Mouse (Mus musculus): ENCODE measurements at regions not wholly inside any gene's neighbourhood (a gene's known extent, or its start where the extent isn't known, plus 50 kb on each side); places are given as distances from the start of the nearest gene placed in this dataset.

DNA sequence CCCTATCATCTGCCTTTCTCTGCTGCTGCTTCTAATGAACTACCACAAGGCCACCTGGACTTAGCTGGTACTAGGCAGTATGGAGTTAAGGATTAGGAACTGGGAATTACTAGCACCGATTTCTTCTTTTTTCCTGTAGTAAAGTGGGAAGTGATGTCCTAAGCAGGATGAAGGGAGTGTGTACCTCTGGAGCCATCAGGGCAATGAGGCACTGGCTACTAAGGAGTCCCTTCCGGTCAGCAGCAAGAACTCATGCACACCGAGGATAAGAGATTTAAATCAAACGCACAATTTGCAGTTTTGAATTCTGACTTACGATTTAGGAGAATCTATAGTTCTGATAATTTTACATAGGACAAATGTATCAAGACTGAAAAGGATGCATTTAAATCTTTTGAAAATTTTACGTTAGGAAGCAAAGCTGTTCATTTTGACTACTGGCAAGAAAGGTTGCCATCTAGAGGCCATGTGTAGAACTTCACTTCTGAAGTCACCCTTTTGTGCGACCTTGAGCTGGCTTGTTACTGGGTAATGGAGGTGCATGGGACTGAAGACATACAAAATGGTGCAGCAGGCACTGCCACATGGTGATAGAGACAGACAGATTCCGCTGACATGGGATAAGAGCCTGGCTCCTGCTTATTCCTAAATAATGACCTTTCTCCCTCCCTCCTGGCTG lies 369.1 kb upstream of the Stxbp6 start:
- peak; percentile 84 for TF ChIP-seq CTCF (IDR thresholded peaks at IDR 0.05; ENCODE audit: low read depth)
- Histone ChIP-seq H3K36me3 (ENCODE audit: insufficient read depth) (no peaks in the 10 kb centered on the region), H3K27me3 (ENCODE audit: insufficient read depth, low read length) (no peaks in the 10 kb centered on the region), H3K9me3 (ENCODE audit: low read length) (no peaks in the 10 kb centered on the region), H3K9ac (no peak overlapping the region), H3K4me3 (ENCODE audit: low read depth, low read length) (no peak overlapping the region), H3K27ac (ENCODE audit: low read depth, low read length) (no peak overlapping the region), H3K4me2 (ENCODE audit: low read depth) (no peak overlapping the region), H3K4me1 (ENCODE audit: insufficient read depth) (no peaks in the 10 kb centered on the region)
- DNase-seq (peak; percentile 74), ATAC-seq (peak; percentile 92)
- 56% methylated on average over 8 of the region's 8 CpGs for WGBS

DNA sequence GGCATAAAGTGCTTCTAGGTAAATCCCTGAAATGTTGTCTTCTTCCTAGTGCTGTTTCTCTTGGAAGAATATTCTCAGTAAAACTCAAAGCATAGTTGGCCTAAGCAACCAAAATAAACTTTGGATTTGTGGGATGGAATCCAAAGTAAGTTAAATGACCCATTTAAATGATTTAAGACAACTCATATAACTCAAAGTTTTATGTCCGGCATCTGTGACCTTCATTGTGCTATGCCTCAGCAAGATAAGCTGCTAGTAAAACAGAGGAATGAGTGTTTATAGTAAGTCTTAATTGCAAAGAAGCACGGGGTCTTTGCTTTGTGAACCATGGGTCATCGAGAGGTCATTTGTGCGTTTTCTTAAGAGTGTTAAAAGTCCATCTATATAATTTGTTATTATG lies 368.0 kb upstream of the Stxbp6 start:
- Histone ChIP-seq H3K4me3 (ENCODE audit: low read depth, low read length) (no peak overlapping the region), H3K36me3 (ENCODE audit: insufficient read depth) (no peaks in the 10 kb centered on the region), H3K4me2 (ENCODE audit: low read depth) (no peak overlapping the region), H3K9me3 (ENCODE audit: low read length) (no peaks in the 10 kb centered on the region), H3K4me1 (ENCODE audit: insufficient read depth) (no peaks in the 10 kb centered on the region), H3K27me3 (ENCODE audit: insufficient read depth, low read length) (no peaks in the 10 kb centered on the region), H3K9ac (no peak overlapping the region), H3K27ac (ENCODE audit: low read depth, low read length) (no peak overlapping the region)
- no peak for DNase-seq
- TF ChIP-seq CTCF (IDR thresholded peaks at IDR 0.05; ENCODE audit: low read depth), result no peak
- no peak for ATAC-seq
- WGBS, result 37% methylated on average over 4 of the region's 4 CpGs

DNA sequence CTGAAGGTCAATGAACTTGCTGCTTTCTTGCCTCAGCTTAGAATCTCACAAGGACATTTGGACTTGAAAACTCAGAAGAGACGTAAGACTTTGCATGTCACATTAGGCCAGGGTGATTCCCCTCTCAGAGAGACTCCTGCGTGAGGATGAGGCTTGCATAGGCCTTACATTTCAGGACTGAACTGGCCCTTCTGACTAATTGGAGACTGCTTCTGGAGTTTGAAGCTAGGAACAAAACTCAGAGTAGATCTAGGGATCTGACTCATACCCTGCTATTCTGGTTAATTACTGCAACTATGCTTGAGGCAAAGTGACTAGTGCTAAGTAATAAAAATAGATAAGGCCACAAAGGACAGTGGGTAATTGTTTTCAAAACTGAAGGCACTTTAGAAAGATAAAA lies 365.2 kb upstream of the Stxbp6 start:
- Histone ChIP-seq H3K36me3 (ENCODE audit: insufficient read depth) (no peaks in the 10 kb centered on the region), H3K27ac (ENCODE audit: low read depth, low read length) (no peak overlapping the region), H3K9me3 (ENCODE audit: low read length) (no peaks in the 10 kb centered on the region), H3K9ac (no peak overlapping the region), H3K4me2 (ENCODE audit: low read depth) (no peak overlapping the region), H3K27me3 (ENCODE audit: insufficient read depth, low read length) (no peaks in the 10 kb centered on the region), H3K4me3 (ENCODE audit: low read depth, low read length) (no peak overlapping the region), H3K4me1 (ENCODE audit: insufficient read depth) (no peaks in the 10 kb centered on the region)
- DNase-seq (no peak), ATAC-seq (no peak)
- 88% methylated on average over 2 of the region's 2 CpGs for WGBS
- TF ChIP-seq CTCF (IDR thresholded peaks at IDR 0.05; ENCODE audit: low read depth), result no peak

DNA sequence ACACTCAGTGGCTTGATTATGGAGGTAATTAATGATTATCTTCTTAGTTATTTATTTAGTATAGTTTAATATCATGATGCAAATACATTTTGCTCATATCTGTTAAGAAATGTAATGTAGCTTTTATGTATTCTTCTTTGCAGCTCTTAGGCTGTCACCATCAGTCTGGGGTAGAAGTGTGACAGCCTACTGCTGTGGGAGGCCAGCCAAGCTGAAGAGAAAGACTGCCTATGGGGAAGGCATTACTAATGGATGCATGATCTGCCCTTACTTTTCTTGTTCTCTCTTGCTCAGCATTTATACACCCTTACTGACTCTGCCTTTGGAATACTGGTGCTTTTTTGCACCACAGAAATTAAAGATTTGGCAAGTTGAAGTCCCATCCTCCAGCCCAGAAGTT lies 362.8 kb upstream of the Stxbp6 start:
- Histone ChIP-seq H3K27me3 (ENCODE audit: insufficient read depth, low read length) (no peaks in the 10 kb centered on the region), H3K4me2 (ENCODE audit: low read depth) (no peak overlapping the region), H3K4me3 (ENCODE audit: low read depth, low read length) (no peak overlapping the region), H3K27ac (ENCODE audit: low read depth, low read length) (no peak overlapping the region), H3K9ac (no peak overlapping the region), H3K9me3 (ENCODE audit: low read length) (no peaks in the 10 kb centered on the region), H3K36me3 (ENCODE audit: insufficient read depth) (no peaks in the 10 kb centered on the region), H3K4me1 (ENCODE audit: insufficient read depth) (no peaks in the 10 kb centered on the region)
- TF ChIP-seq CTCF (IDR thresholded peaks at IDR 0.05; ENCODE audit: low read depth), result no peak
- DNase-seq (no peak), ATAC-seq (no peak; the same call in 1 of the 2 replicates)

DNA sequence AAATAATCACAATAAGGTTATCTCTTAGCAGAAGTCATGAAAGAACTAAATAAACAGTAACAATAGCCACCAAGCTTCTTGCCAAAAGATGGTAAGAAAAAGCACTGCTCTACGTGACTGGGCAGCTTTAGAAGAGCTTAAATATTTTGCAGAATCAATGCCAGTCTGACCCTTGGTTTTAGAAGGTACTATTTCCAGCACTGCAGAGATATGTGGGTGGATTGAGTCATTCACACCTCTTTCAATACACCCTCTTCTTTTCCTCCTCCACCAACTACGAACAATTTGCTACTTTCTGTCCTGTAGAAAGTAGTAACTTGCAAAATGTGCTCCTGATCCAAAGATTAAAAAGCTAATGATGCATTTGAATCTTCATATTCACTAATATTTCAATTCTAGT lies 324.9 kb upstream of the Stxbp6 start:
- Histone ChIP-seq H3K27me3 (ENCODE audit: insufficient read depth, low read length) (no peaks in the 10 kb centered on the region), H3K27ac (ENCODE audit: low read depth, low read length) (no peak overlapping the region), H3K4me2 (ENCODE audit: low read depth) (no peak overlapping the region), H3K4me3 (ENCODE audit: low read depth, low read length) (no peak overlapping the region), H3K4me1 (ENCODE audit: insufficient read depth) (no peaks in the 10 kb centered on the region), H3K9me3 (ENCODE audit: low read length) (no peaks in the 10 kb centered on the region), H3K9ac (no peak overlapping the region), H3K36me3 (ENCODE audit: insufficient read depth) (no peaks in the 10 kb centered on the region)
- TF ChIP-seq CTCF (IDR thresholded peaks at IDR 0.05; ENCODE audit: low read depth), result no peak
- ATAC-seq (no peak), DNase-seq (no peak)
- 64% methylated on average over 2 of the region's 2 CpGs for WGBS

DNA sequence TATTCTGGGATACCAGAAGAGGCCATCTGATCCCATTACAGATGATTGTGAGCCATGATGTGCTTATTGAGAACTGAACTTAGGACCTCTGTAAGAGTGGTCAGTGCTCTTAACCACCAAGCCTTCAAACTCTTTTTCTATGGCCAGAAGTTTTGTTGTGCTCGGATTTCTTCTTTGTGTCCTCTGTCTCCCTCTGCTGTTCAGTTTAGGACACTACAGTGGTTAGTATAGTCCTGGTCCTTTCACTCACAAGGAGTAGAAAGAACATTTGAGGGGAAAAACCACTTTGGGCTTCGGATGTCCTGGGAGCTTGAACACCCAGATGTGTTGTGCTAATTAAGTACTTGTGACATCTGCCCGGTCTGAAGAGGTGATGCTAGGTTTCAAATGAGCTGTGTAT lies 310.4 kb upstream of the Stxbp6 start:
- peak; percentile 56 for DNase-seq
- no peaks in the 10 kb centered on the region for H3K27me3 ChIP-seq (ENCODE audit: insufficient read depth, low read length)
- no peaks in the 10 kb centered on the region for H3K36me3 ChIP-seq (ENCODE audit: insufficient read depth)
- ATAC-seq, result no peak
- 59% methylated on average over 3 of the region's 3 CpGs for WGBS
- no peak overlapping the region for H3K27ac ChIP-seq (ENCODE audit: low read depth, low read length)
- peak; percentile 67 for TF ChIP-seq CTCF (IDR thresholded peaks at IDR 0.05; ENCODE audit: low read depth)
- H3K4me1 ChIP-seq (ENCODE audit: insufficient read depth), result no peaks in the 10 kb centered on the region
- H3K9me3 ChIP-seq (ENCODE audit: low read length), result peaks cover 4% of the 10 kb centered on the region
- H3K9ac ChIP-seq, result no peak overlapping the region
- no peak overlapping the region for H3K4me3 ChIP-seq (ENCODE audit: low read depth, low read length)
- no peak overlapping the region for H3K4me2 ChIP-seq (ENCODE audit: low read depth)

All from forebrain, postnatal 0 days (tissue).